Mouse (Mus musculus): ENCODE data around the gene Zmiz1.

Zmiz1 gene

GRCm38 (mm10) chr14:25456666-25457433 lies 2.1 kb upstream of the Zmiz1 start:
- DNase-seq: no peak

- peak; percentile 85 to 88 for DNase-seq
Measured at GRCm38 (mm10) chr14:25457434-25457957, 1.5 kb upstream of the Zmiz1 start.

GRCm38 (mm10) chr14:25458111-25459015 lies 622 bp upstream of the Zmiz1 start:
- DNase-seq: peak; percentile 51 to 55

DNA sequence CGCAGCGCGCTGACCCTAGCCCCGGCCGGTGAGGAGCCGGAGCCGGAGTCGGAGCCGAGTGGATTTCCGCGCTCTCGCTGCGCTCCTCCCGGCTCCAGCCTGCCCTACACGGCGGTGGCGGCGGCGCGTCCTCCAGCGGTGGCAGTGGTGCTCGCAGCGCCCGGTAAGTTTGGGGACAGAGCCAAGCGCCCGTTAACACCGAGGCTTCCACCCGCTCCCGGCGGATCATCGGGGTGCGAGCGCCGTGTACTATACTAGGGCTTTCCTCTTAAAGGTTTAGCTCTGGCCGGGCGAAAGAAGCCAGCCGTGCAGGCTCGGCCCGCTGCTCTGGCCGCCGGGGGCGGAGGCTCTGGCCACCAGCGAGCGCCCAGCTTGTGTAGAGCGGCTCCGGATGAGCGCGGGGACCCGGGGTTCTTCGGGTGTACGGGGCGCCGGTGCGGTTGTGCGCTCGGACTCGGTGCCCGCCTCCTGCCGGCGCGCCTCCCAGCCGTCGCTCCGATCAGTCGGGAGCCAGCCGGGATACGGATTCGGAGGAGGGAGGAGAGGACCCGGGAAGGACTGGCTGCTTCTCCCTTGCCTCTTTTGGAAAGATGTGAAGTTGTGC lies 511 bp downstream of the Zmiz1 start:
- DNase-seq: peak; percentile 74 to 79

DNA sequence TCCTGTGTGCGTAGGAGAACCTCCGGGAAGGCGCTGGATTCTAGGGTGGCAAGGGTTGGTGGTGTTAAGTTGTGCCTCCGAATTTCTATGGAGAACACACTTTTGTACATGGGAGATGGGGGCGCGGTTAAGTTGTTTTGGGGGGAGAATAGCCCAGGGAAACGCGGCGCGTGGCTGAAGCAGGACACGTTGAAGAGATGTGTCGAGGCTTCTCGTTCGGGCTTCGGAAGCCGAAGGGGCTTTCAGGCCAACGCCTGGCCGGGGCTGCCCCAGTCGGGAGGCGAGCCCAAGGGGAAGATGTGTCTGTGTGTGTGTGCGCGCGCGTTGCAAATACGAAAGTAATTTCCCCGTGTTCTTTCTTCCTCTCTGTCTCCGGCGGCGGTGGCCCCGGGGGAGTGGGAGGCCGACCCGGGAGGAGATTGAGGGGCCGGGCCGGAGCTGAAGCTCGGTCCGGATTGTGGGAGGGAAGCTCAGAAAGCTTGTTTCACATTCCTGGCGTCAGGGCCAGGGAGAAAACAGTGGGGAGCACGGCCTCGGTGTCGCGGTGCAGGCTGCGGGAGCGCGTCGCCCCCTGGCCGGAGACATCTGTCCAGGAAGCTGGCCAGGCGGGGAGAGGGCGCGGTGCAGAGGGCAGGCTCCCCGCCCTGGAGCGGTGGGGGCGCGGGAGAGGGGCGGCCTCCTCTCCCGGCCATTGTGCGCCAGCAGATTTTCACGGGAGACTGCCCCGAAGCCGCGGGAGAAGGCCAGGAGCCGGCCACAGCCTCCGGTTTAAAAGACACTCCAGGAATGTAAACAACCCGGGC lies 1.2 kb downstream of the Zmiz1 start:
- DNase-seq: peak; percentile 70 to 71

DNA sequence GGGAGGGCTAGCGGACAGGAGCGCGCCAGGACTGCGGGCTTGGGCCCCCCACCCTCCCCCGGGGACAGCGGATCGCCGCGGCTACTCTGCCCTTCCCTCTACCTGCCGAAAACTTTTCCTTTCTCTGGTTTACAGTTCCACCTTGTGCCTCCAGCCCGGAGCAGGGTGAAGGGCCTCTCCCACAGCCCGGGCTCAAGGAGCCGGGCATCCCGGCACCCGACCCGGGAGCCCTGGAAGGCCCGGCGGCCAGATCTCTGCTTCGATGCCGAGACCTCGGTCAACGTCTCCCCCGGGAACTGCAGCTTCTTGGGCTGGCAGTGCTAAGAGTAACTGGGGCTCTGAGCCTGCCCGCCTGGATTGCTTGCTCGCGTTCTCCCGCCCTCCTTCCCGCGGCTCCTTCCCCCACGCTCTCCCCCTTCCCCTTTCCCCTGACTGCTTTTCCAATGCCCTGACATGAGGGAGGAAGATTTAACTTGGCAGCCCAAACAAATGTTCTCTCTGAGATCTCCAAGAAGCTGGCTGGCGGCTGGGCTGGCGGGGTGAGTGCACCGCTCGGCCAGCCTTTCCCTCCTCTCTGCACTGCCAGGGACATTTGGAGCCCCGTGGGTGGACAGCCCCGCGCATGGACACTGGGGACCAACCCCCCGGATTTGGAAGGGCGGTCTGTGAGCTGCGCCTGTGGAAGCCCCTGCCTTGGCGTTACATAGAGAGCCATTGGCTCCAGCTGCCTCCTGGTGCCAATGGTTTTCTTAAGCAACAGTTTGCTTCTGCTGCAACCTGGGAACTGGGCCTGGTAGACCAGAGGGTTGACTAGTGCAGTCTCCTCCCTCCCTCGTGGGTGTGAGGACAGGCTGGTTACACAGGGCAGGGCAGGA lies 2.1 kb downstream of the Zmiz1 start:
- peak; percentile 48 to 50 for DNase-seq

GRCm38 (mm10) chr14:25461676-25462385 lies 2.8 kb downstream of the Zmiz1 start:
- no peak for DNase-seq

DNA sequence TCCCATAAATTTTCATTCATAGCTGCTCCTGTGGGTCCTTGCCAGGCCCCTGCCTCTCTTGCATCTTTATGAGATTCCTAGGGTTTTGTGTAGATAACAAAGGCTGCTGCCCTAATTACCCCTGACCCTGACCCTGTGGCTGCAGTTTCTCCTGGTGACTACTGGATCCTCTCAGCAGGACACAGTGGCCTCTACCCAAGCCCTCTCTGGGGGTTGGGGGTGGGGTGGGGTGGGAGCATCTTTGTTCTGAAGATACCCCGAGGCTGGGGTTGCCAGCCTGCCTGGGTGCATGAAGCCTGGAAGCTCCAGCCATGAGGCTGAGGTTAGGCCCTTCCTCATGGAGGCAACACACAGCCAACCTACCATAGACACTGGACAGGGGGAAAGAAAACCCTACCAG lies 4.0 kb downstream of the Zmiz1 start:
- no peak for DNase-seq

DNA sequence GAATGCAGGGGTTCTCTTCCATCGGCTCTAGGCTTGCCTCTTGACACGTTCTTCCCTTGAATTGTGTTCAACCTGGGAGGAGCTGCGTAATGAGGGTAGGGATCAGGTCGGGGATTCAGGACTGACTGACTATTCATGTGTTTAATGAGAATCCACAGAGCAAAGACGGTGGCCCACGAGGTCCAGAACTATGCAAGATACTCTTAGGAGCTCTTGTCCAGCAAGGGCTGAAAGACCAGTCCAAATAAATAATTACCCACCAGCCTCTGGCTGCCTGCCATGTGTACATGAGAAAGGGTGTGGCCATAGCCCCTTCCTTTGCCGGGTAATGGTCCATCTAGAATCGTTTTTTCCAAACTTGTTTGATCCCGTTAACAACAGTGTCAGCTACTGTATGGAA lies 4.9 kb downstream of the Zmiz1 start:
- DNase-seq: no peak

DNA sequence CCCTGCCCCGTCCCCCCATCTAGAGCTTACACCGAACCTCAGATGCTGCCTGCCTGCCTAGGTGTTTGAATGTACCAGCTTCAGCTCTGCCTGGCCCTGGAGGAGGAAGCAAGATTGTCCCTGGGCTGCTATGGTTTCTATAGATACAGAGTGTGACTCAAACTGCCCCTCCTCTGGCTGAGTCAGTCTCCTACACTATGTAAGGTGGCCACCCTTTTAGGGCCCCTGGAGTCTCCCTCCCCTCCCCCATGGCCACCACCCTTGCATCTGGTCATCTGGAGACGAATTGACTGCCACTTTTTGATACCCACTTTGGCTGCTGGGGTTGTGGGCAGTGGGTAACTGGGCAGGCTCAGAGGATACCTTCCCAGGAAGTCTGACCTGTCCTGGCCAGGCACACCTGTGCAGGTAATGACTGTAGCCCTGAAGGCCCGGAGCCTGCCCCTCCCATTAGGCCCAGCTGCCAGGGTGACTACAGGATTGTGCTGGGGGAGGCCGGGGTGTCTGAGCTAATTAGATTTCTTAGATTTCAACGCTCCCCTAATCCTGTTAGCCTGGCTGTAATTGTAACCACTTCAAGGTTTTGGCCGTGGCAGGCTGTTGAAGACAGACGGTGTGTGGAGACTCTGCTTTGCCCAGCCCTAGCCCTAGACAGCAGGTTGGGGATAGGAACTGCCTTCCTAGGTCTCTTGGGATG lies 5.8 kb downstream of the Zmiz1 start:
- peak; percentile 27 to 32 for DNase-seq

GRCm38 (mm10) chr14:25466361-25466760 lies 7.4 kb downstream of the Zmiz1 start:
- no peak for DNase-seq

DNA sequence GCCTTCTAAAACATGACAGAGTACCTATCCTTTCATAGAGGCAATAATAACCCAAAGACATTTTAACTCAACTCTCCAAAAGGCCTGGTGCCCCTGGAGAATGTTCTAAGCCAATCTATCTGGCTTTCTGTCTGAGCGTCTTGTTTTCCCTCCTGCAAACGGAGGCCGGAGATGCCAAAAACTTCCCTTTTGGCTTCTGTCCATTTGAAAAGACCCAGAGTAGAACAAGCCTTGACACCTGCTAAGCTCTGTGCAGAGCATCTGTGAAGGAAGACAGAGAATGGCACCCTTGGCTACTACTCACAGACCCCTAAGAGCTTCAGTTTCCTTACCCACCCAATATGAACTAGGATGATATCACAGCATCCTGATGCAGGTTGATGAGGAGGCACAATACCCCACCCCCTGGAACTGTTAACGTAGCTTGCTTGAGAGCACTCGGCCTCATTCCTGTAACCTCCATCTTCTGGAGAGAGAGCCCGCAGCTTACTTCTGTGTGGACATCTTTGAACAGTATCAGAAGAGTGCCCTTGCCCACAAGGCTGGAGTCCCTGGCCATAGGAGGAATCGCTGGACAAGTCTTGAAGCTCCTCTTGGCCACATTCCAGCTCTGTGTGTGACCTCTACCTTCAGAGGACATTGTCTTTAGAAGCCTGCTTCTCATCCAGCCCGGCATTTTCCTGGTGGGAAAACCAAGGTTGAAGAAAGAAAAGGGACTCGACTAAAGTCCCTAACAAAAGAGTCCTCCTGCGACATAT lies 9.1 kb downstream of the Zmiz1 start:
- no peak for DNase-seq

- DNase-seq: no peak
Measured at GRCm38 (mm10) chr14:25468891-25469529, 10.0 kb downstream of the Zmiz1 start.

GRCm38 (mm10) chr14:25470224-25470805 lies 11.3 kb downstream of the Zmiz1 start:
- no peak for DNase-seq

DNA sequence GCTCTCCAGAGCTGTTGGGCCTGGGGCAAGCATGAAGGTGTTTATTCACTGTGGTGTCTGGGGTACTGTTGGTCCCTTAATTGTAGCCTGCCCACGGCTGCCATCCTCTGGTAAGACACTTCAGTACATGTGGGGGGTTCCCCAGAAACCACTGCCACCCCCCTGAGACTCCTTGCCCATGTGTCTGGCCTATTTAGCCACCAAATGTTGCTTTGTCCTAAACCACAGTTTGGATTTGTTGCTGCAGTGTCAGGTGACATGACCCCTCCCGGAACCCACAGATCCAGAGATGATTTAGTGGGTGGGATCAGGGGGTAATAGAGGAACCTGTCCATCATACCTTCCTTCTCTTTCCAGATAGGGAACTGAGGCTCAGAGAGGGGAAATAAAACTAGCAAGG lies 12.1 kb downstream of the Zmiz1 start:
- DNase-seq: peak; percentile 68 to 70

DNA sequence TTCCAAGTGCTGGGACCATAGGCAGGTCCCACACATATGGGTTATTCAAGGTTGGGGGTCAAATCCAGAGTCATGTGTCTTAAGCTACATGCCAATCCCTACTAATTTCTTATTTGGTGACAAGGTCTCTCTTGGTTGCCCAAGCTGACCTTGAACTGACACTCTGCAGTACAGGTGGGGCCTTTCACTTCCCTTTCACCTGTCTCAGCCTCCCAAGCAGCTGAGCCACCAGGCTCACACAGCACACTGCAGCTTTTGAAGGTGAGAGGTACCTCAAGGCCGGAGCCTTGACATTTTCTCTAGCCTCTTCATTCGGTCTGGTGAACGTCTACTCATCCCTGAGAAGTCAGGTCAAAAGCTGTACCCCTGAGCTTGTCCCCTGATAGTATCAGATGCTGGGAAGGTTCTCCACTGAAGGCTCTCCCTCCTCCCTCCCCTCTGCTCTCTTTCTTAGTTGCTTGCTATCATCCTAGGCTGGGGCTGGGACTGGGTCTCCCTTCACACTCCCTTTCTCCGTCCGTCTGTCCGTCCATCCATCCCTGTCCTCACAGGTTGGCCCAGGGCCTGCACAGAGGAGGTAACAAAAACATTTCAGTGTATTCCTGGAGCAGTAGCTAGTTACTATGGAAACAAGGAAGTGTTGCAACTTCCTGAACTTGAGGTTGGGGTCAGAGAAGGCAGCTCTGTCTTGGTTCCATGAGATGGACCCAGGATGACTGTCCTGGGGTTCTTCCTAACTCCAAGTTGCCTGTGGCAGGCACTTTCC lies 13.3 kb downstream of the Zmiz1 start:
- DNase-seq: peak; percentile 48 to 52

DNA sequence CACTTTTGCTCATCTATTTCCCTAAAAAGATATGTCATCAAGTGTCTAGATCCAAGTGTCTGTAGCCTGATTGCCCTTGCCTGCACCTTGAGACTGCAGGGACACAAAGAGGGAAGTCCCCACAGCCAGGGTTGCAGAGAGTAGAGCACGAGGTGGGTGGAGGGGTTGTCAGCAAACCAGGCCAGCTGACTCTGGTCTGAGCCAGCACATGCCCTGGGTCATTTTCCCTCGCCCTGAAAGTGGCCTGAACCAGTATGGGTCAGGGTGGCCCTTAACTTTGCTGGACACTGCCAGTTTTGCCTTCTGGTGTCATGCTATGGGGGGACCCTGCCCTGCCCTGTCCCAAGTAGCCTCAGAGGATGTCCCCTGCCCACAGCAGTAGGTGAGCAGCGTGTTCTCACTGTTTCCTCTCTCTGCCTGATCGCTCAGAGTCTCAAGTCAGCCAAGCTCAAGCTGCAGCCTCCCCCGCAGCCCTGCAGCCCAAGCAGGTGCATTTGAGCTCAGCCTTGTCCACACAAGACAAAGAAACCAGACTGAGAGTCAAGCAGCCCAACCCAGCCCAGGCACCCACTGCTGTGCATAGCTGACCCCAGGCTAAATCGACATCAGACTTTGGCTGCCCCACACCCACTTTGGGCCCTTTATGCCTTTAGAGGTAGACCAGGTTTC lies 14.1 kb downstream of the Zmiz1 start:
- DNase-seq: peak; percentile 78 to 81
